Mouse (Mus musculus) central nervous system, embryonic 11.5 days (tissue): Measurements from ENCODE around the gene Hfe2. TPM values are rescaled to one million over a fixed set of nuclear protein-coding genes. Genes with fewer than 3 reads are reported as not detected.

Source experiments
- polyA plus RNA-seq: library from polyadenylated mRNA; depleted of rRNA; stranded (reverse); fragments of >200 nt; gene quantifications from 2 replicates; pipeline ENCODE4 v1.2.3, GENCODE M21; 2012; rRNA removed

The Hfe2 gene
- 0.40 and 3.0 TPM in 2 replicates for polyA plus RNA-seq

GRCm38 (mm10) chr3:96524914-96525313 lies at the start of gene Hfe2:
Gene Hfe2 (plus strand): TSS chr3:96525172.

GRCm38 (mm10) chr3:96557694-96558093 lies 32.7 kb downstream of the Hfe2 start, which contains the start of gene Txnip:
Gene Txnip (plus strand): TSS chr3:96557957.

DNA sequence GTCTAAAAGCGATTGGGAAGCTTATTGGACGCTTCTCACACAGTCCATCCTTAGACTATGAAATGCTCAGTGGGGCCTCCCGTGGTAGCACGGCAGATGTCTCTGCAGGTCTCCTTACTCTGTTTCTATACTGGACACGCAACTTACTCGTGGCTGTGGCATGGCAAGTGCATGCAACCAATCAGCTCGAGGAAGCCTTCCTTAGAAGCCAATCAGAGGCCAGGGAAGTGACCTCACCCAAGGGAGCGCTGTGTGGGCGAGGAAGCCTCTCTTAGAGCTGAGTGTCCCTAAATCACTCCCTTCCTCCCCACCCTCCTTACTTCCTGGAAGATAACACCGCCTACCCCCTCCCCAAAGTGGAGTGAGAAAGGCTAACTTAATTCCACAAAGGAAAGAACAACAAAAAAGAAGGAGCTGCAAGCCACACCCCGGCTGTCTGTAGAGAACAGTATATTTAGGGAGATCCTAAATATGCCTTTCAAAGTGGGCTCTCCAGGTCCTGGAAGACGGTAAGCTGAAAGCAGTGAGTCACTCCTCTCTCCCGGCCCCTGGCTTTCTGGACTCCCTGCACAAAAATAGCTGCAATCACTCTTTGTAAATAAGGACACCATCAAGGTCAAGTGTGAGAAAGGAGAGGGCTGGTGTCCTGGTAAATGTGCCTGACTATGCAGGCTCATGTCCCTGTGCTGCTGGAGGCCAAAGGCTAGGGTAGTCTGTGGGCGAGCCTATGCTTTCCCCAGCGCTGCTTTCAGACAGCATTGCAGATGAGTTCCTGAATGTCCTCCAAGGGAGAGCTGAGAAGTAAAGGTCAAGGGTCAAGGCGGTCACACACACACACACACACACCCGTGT lies 51.9 kb downstream of the Hfe2 start, which contains the start of gene Gm16253:
Gene Gm16253 (plus strand): TSS at position 295 of the 852 bp plus-strand sequence.

Other genes with a start within 250 kb of the Hfe2 start
- 1.9 and 2.0 TPM in 2 replicates for gene Fcgr1, start 231.2 kb upstream of the Hfe2 start, polyA plus RNA-seq
- 0.15 TPM in 1 of 2 replicates, not detected in the other for gene BC107364, start 72.9 kb upstream of the Hfe2 start, polyA plus RNA-seq
- 73.6 and 91.3 TPM in 2 replicates for gene Txnip, start 32.8 kb downstream of the Hfe2 start, polyA plus RNA-seq
- 0.14 TPM in 1 of 2 replicates, not detected in the other for gene Gm16253, start 51.8 kb downstream of the Hfe2 start, polyA plus RNA-seq
- 50.0 and 107 TPM in 2 replicates for gene Polr3gl, start 69.0 kb downstream of the Hfe2 start, polyA plus RNA-seq
- gene Ankrd34a, start 71.5 kb downstream of the Hfe2 start, polyA plus RNA-seq: 0.90 and 1.5 TPM in 2 replicates
- 54.6 and 65.6 TPM in 2 replicates for gene Lix1l, start 76.0 kb downstream of the Hfe2 start, polyA plus RNA-seq
- 100 and 226 TPM in 2 replicates for gene Rbm8a, start 104.8 kb downstream of the Hfe2 start, polyA plus RNA-seq
- gene Pex11b, start 110.2 kb downstream of the Hfe2 start, polyA plus RNA-seq: 31.8 and 42.4 TPM in 2 replicates
- 0.16 and 0.18 TPM in 2 replicates for gene Gm42957, start 110.3 kb downstream of the Hfe2 start, polyA plus RNA-seq
- 4.2 and 5.3 TPM in 2 replicates for gene Itga10, start 120.4 kb downstream of the Hfe2 start, polyA plus RNA-seq
- 0.38 and 0.61 TPM in 2 replicates for gene Ankrd35, start 145.0 kb downstream of the Hfe2 start, polyA plus RNA-seq
- gene Pias3, start 171.2 kb downstream of the Hfe2 start, polyA plus RNA-seq: 43.0 and 57.1 TPM in 2 replicates
- 7.9 and 10.1 TPM in 2 replicates for gene Nudt17, start 183.4 kb downstream of the Hfe2 start, polyA plus RNA-seq
- 49.4 and 49.7 TPM in 2 replicates for gene Polr3c, start 202.5 kb downstream of the Hfe2 start, polyA plus RNA-seq
- gene Rnf115, start 202.5 kb downstream of the Hfe2 start, polyA plus RNA-seq: 24.5 and 40.5 TPM in 2 replicates